Mouse (Mus musculus) testis, adult 2 months (tissue): ENCODE results near the gene Aff4.

ENCODE experiments used
- CTCF ChIP-seq: fragments of 200-500 bp; IDR thresholded peaks from 2 replicates; pipeline ENCODE4 v1.5.1; 2012; ENCODE audit warnings: low read depth, mild to moderate bottlenecking, inconsistent platforms, low read length, moderate library complexity; ENCODE audit not compliant: control insufficient read depth, insufficient read depth, insufficient replicate concordance
- POLR2A ChIP-seq: fragments of 200-500 bp; IDR thresholded peaks from 2 replicates; pipeline ENCODE4 v1.6.1; 2012; ENCODE audit warnings: low read depth, mild to moderate bottlenecking, inconsistent platforms, low read length, moderate library complexity; ENCODE audit not compliant: control insufficient read depth

GRCm38 (mm10) chr11:53393856-53394255 lies 43.2 kb downstream of the Aff4 start:
- TF ChIP-seq POLR2A (no peak), CTCF (no peak)
